Mouse (Mus musculus): Measurements from ENCODE around the gene Ostm1.

Gene Ostm1

GRCm38 (mm10) chr10:42625907-42626306, 42.3 kb downstream of the Ostm1 start:
- DNase-seq (ENCODE audit: low spot score) = no peak

- no peak for DNase-seq (ENCODE audit: low spot score)
Measured at GRCm38 (mm10) chr10:42630596-42631355, 47.2 kb downstream of the Ostm1 start.

GRCm38 (mm10) chr10:42631754-42632452, 48.3 kb downstream of the Ostm1 start:
- DNase-seq (ENCODE audit: low spot score) = no peak

- DNase-seq (ENCODE audit: low spot score) = peak; percentile 40
Measured at GRCm38 (mm10) chr10:42632453-42633360, 49.1 kb downstream of the Ostm1 start.

- DNase-seq (ENCODE audit: low spot score) = peak; percentile 55
Measured at GRCm38 (mm10) chr10:42633361-42634121, 49.9 kb downstream of the Ostm1 start.

- peak; percentile 69 for DNase-seq (ENCODE audit: low spot score)
Measured at GRCm38 (mm10) chr10:42634122-42634720, 50.6 kb downstream of the Ostm1 start.

GRCm38 (mm10) chr10:42635046-42635445, 51.4 kb downstream of the Ostm1 start:
- no peak for DNase-seq (ENCODE audit: low spot score)

- no peak for DNase-seq (ENCODE audit: low spot score)
Measured at GRCm38 (mm10) chr10:42635566-42636359, 52.1 kb downstream of the Ostm1 start.

- no peak for DNase-seq (ENCODE audit: low spot score)
Measured at GRCm38 (mm10) chr10:42636360-42637182, 52.9 kb downstream of the Ostm1 start.

GRCm38 (mm10) chr10:42637183-42637788, 53.7 kb downstream of the Ostm1 start:
- peak; percentile 90 for DNase-seq (ENCODE audit: low spot score)

- no peak for DNase-seq (ENCODE audit: low spot score)
Measured at GRCm38 (mm10) chr10:42639856-42640255, 56.2 kb downstream of the Ostm1 start.

GRCm38 (mm10) chr10:42643638-42644037, 60.0 kb downstream of the Ostm1 start:
- no peak for DNase-seq (ENCODE audit: low spot score)

- DNase-seq (ENCODE audit: low spot score) = no peak
Measured at GRCm38 (mm10) chr10:42646340-42646739, 62.7 kb downstream of the Ostm1 start.

- no peak for DNase-seq (ENCODE audit: low spot score)
Measured at GRCm38 (mm10) chr10:42661916-42662315, 78.3 kb downstream of the Ostm1 start.

GRCm38 (mm10) chr10:42669970-42670369, 86.3 kb downstream of the Ostm1 start:
- DNase-seq (ENCODE audit: low spot score) = no peak

- no peak for DNase-seq (ENCODE audit: low spot score)
Measured at GRCm38 (mm10) chr10:42672798-42673197, 89.2 kb downstream of the Ostm1 start.

GRCm38 (mm10) chr10:42675571-42675970, 91.9 kb downstream of the Ostm1 start:
- DNase-seq (ENCODE audit: low spot score) = no peak

GRCm38 (mm10) chr10:42678331-42678730, 94.7 kb downstream of the Ostm1 start:
- DNase-seq (ENCODE audit: low spot score) = peak; percentile 24

- DNase-seq (ENCODE audit: low spot score) = peak; percentile 98
Measured at GRCm38 (mm10) chr10:42678755-42679364, 95.2 kb downstream of the Ostm1 start.

All from MN1 (cell line).